Mouse (Mus musculus) liver, embryonic 16.5 days (tissue): ENCODE measurements at regions not wholly inside any gene's neighbourhood (a gene's known extent, or its start where the extent isn't known, plus 50 kb on each side); places are given as distances from the start of the nearest gene placed in this dataset.

Experiments used
- ATAC-seq: fragments of 200-750 bp; cut with Nextera tagmentation; 2 replicates; pipeline ENCODE4 v1.8.0; 2017; ENCODE audit warnings: low read depth, mild to moderate bottlenecking, moderate number of reproducible peaks, moderate library complexity
- H3K27ac ChIP-seq: fragments of 300-500 bp; sonication (generic); 2 replicates; pipeline ENCODE4 v1.5.1; 2014; ENCODE audit warnings: mild to moderate bottlenecking, low read length
- H3K27me3 ChIP-seq: fragments of 300-500 bp; sonication (generic); 2 replicates; pipeline ENCODE4 v1.6.1; 2014; ENCODE audit warnings: low read depth, low read length, mixed read lengths; ENCODE audit not compliant: control insufficient read depth, insufficient read depth
- H3K36me3 ChIP-seq: fragments of 300-500 bp; sonication (generic); 2 replicates; pipeline ENCODE4 v1.6.1; 2014; ENCODE audit warnings: mild to moderate bottlenecking; ENCODE audit not compliant: control insufficient read depth, insufficient read depth
- H3K4me1 ChIP-seq: fragments of 300-500 bp; sonication (generic); 2 replicates; pipeline ENCODE4 v1.6.1; 2014; ENCODE audit warnings: low read depth, low read length, mixed read lengths; ENCODE audit not compliant: control insufficient read depth
- H3K4me2 ChIP-seq: fragments of 300-500 bp; sonication (generic); 2 replicates; pipeline ENCODE4 v1.6.1; 2014; ENCODE audit warnings: low read depth, low read length, mixed read lengths
- H3K4me3 ChIP-seq: fragments of 300-500 bp; sonication (generic); 2 replicates; pipeline ENCODE4 v1.5.1; 2014; ENCODE audit warnings: low read depth, mild to moderate bottlenecking, low read length
- H3K9ac ChIP-seq: fragments of 300-500 bp; sonication (generic); 2 replicates; pipeline ENCODE4 v1.6.1; 2014; ENCODE audit warnings: low read depth, low read length
- H3K9me3 ChIP-seq: fragments of 300-500 bp; sonication (generic); replicated peaks from 2 replicates; pipeline ENCODE4 v1.6.1; 2016; ENCODE audit warnings: low read length; ENCODE audit not compliant: control insufficient read depth
- WGBS: fragments of 180-500 bp; shearing (Covaris S2); extraction: QIAGEN DNeasy Blood & Tissue Kit; methylation state at CpG from one replicate; pipeline ENCODE4 v1.1.7; 2014; ENCODE audit not compliant: insufficient replicate concordance; 5-methylcytosine and 5-hydroxymethylcytosine counted together

DNA sequence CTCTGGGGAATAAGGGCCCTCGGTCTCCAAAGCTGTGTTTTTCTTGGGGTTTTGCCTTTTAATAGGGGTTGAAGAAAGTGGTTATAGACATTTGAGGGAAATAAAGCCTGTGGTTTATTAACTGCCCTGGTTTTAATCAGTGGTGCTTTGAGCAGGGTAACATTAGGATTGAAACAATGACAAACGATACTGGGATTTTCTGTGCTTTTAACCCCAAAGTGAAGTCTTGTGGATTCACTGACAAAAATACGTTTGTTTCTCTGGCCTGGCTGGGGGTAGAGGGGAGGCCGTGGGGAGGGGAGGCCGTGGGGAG, 157.0 kb downstream of the Gas1 start:
- H3K27ac ChIP-seq: no peak overlapping the region

GRCm38 (mm10) chr13:60019291-60020174, 157.6 kb downstream of the Gas1 start:
- Histone ChIP-seq H3K9ac (no peak overlapping the region), H3K27ac (no peak overlapping the region), H3K27me3 (no peaks in the 10 kb centered on the region)

More for the DNA sequence above, 157.0 kb downstream of the Gas1 start:
- H3K4me3 ChIP-seq: no peak overlapping the region
- no peaks in the 10 kb centered on the region for H3K9me3 ChIP-seq
- 39% methylated on average over 5 of the region's 5 CpGs for WGBS
- no peak overlapping the region for H3K9ac ChIP-seq
- H3K27me3 ChIP-seq: no peaks in the 10 kb centered on the region
- H3K4me1 ChIP-seq: no peaks in the 10 kb centered on the region
- H3K4me2 ChIP-seq: no peak overlapping the region
- ATAC-seq: no peak
- no peaks in the 10 kb centered on the region for H3K36me3 ChIP-seq

GRCm38 (mm10) chr13:60015854-60016366, 161.3 kb downstream of the Gas1 start:
- Histone ChIP-seq H3K4me2 (no peak overlapping the region), H3K27ac (no peak overlapping the region), H3K4me3 (no peak overlapping the region), H3K9me3 (no peaks in the 10 kb centered on the region), H3K4me1 (no peaks in the 10 kb centered on the region), H3K27me3 (no peaks in the 10 kb centered on the region), H3K9ac (no peak overlapping the region), H3K36me3 (no peaks in the 10 kb centered on the region)
- WGBS: 57% methylated on average over 8 of the region's 8 CpGs
- no peak for ATAC-seq

More at GRCm38 (mm10) chr13:60019291-60020174, 157.6 kb downstream of the Gas1 start:
- Histone ChIP-seq H3K36me3 (no peaks in the 10 kb centered on the region), H3K4me2 (no peak overlapping the region), H3K4me1 (no peaks in the 10 kb centered on the region), H3K9me3 (no peaks in the 10 kb centered on the region), H3K4me3 (no peak overlapping the region)
- no peak for ATAC-seq
- WGBS: 33% methylated on average over 13 of the region's 13 CpGs

DNA sequence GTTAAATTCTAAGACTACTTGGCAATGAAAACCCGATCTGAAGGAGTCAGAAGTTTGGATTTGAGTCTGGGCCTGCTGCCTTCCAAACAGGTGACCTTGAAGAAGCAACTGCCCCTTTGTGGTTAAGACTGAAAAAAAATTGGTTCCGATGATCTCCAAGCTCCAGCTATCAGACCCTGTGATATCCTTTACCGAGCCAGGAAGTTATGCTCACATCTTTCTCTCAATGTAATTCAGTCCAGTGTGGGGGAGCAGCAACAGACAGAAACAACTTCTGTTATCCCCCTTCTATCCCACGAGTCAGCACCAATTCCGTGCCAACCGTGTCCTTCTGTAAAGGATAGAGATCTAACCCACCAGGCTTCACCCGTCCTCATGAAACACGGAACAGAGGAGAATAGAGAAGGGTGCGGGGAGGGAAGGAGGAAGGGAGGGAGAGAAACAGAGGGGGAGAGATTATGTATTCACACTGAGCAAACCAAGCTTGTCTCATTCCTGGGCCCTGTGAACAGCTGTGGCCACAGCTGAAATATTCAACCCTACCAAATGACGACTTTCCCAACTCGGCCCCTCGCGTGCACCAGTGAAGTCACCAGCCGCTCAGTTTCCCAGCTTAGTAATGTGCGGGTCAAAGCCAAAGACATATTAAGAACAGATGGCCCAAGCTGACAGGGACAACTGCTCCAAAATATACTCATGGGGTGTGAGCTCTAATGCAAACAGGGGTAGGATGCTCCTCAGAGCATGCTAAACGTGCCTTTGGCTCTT, 164.9 kb downstream of the Gas1 start:
- Histone ChIP-seq H3K27ac (no peak overlapping the region), H3K9me3 (no peaks in the 10 kb centered on the region), H3K27me3 (no peaks in the 10 kb centered on the region), H3K9ac (no peak overlapping the region), H3K36me3 (no peaks in the 10 kb centered on the region), H3K4me1 (no peaks in the 10 kb centered on the region), H3K4me2 (no peak overlapping the region), H3K4me3 (no peak overlapping the region)
- WGBS: 70% methylated on average over 16 of the region's 16 CpGs
- no peak for ATAC-seq

- no peaks in the 10 kb centered on the region for H3K4me1 ChIP-seq
- no peak overlapping the region for H3K27ac ChIP-seq
- no peak overlapping the region for H3K4me2 ChIP-seq
- no peak overlapping the region for H3K4me3 ChIP-seq
- no peak for ATAC-seq
- H3K9me3 ChIP-seq: no peaks in the 10 kb centered on the region
- no peaks in the 10 kb centered on the region for H3K27me3 ChIP-seq
- WGBS: 62% methylated on average over 2 of the region's 2 CpGs
- no peaks in the 10 kb centered on the region for H3K36me3 ChIP-seq
- H3K9ac ChIP-seq: no peak overlapping the region
Observed at GRCm38 (mm10) chr13:60011092-60011491, 166.1 kb downstream of the Gas1 start.

- Histone ChIP-seq H3K4me1 (no peaks in the 10 kb centered on the region), H3K9ac (no peak overlapping the region), H3K4me2 (no peak overlapping the region), H3K27me3 (no peaks in the 10 kb centered on the region), H3K36me3 (no peaks in the 10 kb centered on the region), H3K4me3 (no peak overlapping the region), H3K27ac (no peak overlapping the region), H3K9me3 (no peaks in the 10 kb centered on the region)
- no peak for ATAC-seq
- WGBS: 44% methylated on average over 7 of the region's 7 CpGs
Observed at GRCm38 (mm10) chr13:60007593-60007992, 169.6 kb downstream of the Gas1 start.

- no peaks in the 10 kb centered on the region for H3K9me3 ChIP-seq
- H3K4me2 ChIP-seq: no peak overlapping the region
- H3K36me3 ChIP-seq: no peaks in the 10 kb centered on the region
- no peaks in the 10 kb centered on the region for H3K27me3 ChIP-seq
- no peak overlapping the region for H3K27ac ChIP-seq
- no peaks in the 10 kb centered on the region for H3K4me1 ChIP-seq
- H3K9ac ChIP-seq: no peak overlapping the region
- WGBS: 56% methylated on average over 4 of the region's 4 CpGs
- no peak overlapping the region for H3K4me3 ChIP-seq
- no peak for ATAC-seq
Observed at GRCm38 (mm10) chr13:60007031-60007430, 170.1 kb downstream of the Gas1 start.

DNA sequence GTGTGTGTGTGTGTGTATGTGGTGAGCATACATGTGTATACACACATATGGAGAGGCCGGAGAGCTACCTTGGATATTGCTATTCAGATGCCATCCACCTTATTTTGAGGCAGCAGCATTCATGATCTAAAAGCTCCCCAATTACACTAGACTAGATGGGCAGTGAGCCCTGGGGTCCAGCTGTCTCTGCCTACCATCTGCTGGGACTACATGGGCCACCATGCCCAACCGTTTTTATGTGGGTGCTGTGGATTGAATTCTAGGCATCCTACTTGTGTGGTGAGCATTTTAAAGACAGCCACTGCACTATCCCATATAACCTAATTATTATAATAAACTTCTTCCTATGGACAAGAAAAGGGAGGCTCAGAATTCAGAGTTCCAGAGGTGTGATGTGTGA, 172.6 kb downstream of the Gas1 start:
- no peak overlapping the region for H3K27ac ChIP-seq
- no peak overlapping the region for H3K4me3 ChIP-seq
- WGBS: 64% methylated on average over 2 of the region's 2 CpGs
- H3K27me3 ChIP-seq: no peaks in the 10 kb centered on the region
- H3K9me3 ChIP-seq: no peaks in the 10 kb centered on the region
- H3K4me2 ChIP-seq: no peak overlapping the region
- no peaks in the 10 kb centered on the region for H3K36me3 ChIP-seq
- H3K4me1 ChIP-seq: no peaks in the 10 kb centered on the region
- no peak for ATAC-seq
- no peak overlapping the region for H3K9ac ChIP-seq

DNA sequence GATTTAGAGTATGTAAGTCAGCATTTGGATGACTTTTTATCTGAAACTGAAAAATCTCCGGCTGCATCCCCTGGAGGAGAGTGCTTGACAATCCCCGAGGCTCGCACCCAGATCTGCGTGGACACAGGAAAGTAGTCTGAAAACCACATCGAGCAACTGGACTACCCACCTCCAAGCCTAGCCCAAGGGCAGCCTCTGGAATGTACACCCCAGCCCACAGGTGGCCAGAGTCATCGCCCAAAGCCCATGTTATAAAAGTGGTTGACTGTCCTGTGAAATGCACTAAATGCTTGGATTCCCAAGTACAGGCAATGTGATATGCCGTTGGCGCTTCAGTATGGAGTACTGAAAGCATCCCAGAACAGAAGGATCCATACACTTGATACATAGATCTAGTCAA, 175.1 kb downstream of the Gas1 start:
- no peak overlapping the region for H3K9ac ChIP-seq
- H3K27ac ChIP-seq: no peak overlapping the region
- 70% methylated on average over 8 of the region's 8 CpGs for WGBS
- no peak overlapping the region for H3K4me3 ChIP-seq
- no peak overlapping the region for H3K4me2 ChIP-seq
- H3K4me1 ChIP-seq: no peaks in the 10 kb centered on the region
- no peak for ATAC-seq
- no peaks in the 10 kb centered on the region for H3K36me3 ChIP-seq
- H3K9me3 ChIP-seq: no peaks in the 10 kb centered on the region
- H3K27me3 ChIP-seq: no peaks in the 10 kb centered on the region
